Mouse (Mus musculus) cortical plate, adult 2 months (tissue): ENCODE results near the gene Cldn18.

Experiments used
- CTCF ChIP-seq: fragments of 200-500 bp; IDR thresholded peaks from 2 replicates; pipeline ENCODE4 v1.5.1; 2011; ENCODE audit warnings: mild to moderate bottlenecking, control low read depth, low read length; ENCODE audit not compliant: insufficient read depth; ENCODE audit errors: extremely low read depth
- POLR2A ChIP-seq: fragments of 200-500 bp; IDR thresholded peaks from 2 replicates; pipeline ENCODE4 v1.6.1; 2011; ENCODE audit warnings: mild to moderate bottlenecking, low read length, control low read depth; ENCODE audit not compliant: insufficient read depth; ENCODE audit errors: extremely low read depth

DNA sequence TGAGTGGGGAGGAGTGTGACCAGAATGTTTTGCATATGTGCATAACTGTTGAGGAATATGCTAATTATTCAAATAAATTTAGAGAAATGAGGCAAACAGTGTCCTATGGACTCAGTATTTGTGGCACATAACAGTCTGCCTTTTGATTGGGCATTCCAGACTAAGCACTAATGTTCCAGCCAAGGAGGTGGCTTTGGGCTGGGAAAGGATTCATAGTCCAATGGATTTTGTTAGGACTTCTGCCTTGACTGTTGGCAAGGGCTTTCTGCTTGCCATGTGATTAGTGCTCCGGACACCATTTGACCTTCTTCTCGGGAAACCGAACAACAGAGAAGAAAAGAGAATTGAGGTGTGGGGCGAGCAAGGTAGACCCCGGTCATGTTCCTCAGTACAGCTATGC lies 27.3 kb downstream of the Cldn18 start:
- TF ChIP-seq CTCF (no peak), POLR2A (no peak)
